Mouse (Mus musculus) adrenal gland, postnatal 36 days (tissue): Measurements from ENCODE around the gene Hemgn. TPM values are rescaled to one million over a fixed set of nuclear protein-coding genes. Genes with fewer than 3 reads are reported as not detected.
A peak's percentile ranks its signal among the peaks of the same experiment; 100 is the strongest.

Experiments
- DNase-seq, 2 experiments: peaks; one replicate each; pipeline ENCODE4 v3.0.0; 2021; ENCODE audit warnings: mixed read lengths in 1 of 2
- total RNA-seq, 2 experiments: library from RNA; stranded (reverse); gene quantifications; 2 replicates each; pipeline ENCODE4 v1.2.3; 2021

The Hemgn gene
- total RNA-seq, 2 experiments from 2014 or later = 0.17 TPM; not detected in 1

DNA sequence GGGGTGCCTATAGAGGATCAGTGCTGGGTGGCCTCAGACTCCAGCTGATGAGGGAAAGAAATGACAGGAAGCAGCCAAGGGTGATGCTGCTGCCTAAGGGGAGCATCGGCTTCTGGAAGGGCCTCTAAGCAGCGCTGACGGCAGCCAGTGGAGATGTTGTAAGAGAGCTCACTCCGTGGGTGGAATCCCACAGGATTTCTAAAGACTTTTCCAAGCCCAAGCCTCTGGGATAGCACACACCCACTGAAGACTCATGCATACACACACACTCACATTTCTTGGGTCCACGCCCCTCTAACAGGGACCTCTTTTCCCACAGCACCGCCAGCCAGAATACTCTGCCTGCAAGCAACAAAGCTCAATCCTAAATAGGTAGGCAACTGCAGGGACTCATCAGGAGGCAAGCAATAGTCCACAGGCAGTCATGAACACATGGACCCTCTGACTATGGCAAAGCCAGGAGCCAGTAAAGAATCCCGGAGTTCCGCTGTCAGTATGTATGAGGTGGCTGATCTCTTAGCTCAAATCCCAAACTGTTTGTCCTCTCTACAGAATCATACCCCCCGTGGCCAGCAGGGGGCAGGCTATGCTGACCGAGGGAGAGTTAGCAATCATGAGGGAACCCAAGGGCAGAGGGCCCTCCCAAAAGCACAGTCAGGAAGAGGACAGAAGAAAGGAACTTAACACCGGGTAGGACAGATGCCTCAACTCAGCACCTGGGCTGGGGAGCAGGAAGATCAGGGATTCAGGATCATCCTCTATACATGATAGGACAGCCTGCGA, 56.8 kb downstream of the Hemgn start:
- DNase-seq = peak; percentile 75 to 82

DNA sequence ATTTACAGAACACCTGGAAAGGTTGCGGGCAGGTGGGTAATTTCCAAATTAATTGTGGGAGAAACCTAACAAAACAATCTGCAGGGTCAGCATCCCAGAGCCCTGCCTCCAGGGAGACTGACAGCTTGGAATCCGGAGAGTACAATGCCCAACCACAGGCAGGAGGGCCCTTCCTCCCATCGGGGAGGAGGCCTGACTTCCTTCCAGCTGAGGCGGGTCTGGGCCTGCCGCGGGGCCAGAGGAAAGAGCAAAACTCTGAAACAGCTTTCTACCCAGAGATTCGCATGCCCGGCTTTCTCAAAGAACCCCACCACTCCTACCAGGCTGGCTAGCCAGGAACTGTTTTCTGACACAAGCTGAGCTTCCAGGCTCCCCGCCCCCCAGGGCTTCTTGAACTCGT, 60.3 kb downstream of the Hemgn start:
- DNase-seq = no peak

DNA sequence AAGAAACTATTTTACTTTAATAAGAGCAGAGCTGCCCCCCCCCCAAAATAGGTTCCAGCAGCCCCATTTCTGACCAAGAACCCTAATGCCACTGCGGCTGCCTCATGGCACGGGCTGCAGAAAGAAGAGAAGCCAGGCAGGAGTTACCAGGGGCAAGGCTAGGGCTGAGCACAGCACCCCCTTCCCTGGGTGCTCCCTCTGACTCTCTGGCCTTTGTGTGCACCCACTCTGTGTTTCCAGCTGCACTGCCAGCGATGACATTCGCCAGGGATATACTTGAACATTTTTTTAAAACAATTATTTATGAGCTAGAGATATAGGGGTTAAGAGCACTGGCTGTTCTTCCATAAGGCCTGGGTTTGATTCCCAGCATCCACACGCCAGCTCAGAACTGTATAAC, 63.8 kb downstream of the Hemgn start:
- DNase-seq = no peak

DNA sequence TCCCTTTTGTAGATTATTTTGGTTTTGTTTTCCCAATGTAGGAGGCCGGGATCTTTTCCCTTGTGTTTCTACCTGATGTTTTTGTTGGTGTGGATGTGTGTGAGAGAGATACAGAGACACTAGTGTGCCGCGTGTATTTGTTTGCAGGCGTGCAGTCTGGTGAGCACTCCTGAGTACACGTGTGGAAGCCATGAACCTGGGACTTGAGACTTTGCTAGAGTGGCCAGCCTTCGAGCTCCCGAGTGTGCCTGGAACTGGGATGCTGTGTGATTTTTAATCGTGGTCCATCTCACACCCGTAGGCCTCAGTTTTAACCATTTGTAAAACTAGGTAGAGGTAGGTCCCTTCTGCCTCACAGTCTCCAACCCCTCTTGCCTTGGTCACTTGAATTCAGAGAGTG, 64.4 kb downstream of the Hemgn start:
- no peak for DNase-seq

DNA sequence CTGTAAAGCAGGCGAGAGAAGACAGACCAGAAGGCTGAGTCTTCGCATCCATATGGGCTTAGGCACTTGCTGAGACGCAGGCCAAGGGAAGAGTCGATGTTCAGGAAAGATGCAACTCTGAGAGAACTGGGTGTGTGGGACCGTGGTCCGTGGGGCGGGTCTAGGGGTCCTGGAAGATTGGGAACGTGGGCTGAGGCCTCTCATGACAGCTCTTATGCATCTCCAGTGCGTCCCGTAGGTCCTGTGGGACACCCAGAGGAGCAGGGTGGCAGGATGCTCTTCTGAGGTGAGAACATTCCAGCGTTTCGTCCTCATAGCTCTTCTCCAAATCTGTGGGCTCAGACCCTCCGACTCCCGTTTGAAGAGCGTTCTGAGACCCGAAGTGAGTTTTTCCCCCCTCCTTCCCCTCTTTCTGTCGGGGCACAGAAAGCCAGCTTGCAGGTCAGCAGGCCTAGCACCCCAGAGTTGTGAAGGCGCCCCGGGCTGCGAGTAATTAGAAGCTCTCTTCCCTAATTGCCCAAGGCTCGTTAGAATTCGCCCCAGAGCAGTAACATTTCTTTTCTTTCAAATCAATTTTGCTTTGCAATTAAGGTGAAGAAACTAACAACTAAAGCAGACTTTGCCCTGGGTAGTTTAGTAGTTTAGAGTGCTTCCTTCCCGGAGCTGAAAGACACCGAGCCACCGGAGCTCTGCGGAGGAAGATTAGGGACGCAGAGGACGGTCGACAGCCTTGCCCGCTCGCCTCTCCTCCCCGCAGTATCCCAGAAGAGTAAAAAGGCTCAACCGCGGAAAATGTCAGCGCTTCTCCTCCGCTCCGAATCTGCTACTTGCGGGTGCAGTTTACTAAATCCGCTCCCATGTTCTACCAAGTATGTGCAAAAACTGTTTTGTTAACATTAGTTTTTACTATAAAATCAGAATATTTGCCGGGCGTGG, 65.5 kb downstream of the Hemgn start:
- DNase-seq = no peak

GRCm38 (mm10) chr4:46347141-46347540, 66.2 kb downstream of the Hemgn start:
- no peak for DNase-seq

- no peak for DNase-seq
Measured at GRCm38 (mm10) chr4:46346221-46346620, 67.1 kb downstream of the Hemgn start.

GRCm38 (mm10) chr4:46345773-46346100, 67.6 kb downstream of the Hemgn start:
- DNase-seq = no peak

DNA sequence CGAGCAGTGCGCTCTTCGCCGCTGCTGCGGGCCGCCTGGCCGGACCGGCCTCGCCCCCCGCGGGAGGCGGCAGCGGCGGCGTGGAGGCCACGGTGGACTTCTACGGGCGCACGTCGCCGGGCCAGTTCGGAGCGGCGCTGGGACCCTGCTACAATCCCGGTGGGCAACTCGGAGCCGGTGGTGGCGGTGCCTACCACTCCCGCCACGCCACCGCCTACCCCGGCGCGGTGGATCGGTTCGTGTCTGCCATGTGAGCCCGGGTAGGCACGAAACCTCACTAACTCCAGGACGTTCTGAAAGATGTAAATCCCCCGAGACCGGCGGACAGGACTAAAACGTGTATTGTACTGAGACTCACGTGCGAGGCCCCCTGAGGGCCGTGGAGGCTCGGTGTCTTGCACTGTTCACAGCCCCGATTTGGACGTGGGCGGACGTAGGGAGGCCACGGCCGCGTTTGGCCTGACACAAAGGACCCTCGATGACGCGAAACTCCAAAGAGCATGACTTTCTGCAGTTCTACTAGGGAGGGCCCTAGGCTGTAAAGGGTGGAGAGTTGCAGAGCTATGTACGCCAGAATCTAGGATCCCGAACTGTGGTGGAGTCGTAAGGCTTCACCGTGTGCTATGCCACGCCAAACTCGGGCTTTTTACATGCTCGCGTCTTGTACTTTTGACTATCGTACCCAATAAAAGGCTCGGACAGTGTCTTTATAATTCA, 68.1 kb downstream of the Hemgn start:
- DNase-seq = no peak

GRCm38 (mm10) chr4:46344288-46344687, 69.0 kb downstream of the Hemgn start:
- DNase-seq = peak in 1 of 2 experiments; percentile 43

Other genes with a start within 250 kb of the Hemgn start
- 10 to 100 TPM; 14.1 to 18.3 TPM for gene Xpa, start 217.2 kb downstream of the Hemgn start, total RNA-seq
- not detected for gene Foxe1, start 69.9 kb downstream of the Hemgn start, total RNA-seq
- gene Trmo, start 24.1 kb downstream of the Hemgn start, total RNA-seq = 1 to 10 TPM; 6.0 to 6.8 TPM
- gene Anp32b, start 37.4 kb upstream of the Hemgn start, total RNA-seq = 100 to 1,000 TPM; 128 to 134 TPM
- gene Nans, start 75.7 kb upstream of the Hemgn start, total RNA-seq = 10 to 100 TPM; 38.3 to 43.8 TPM
- 1 to 10 TPM; 3.6 to 5.2 TPM for gene Trim14, start 122.6 kb upstream of the Hemgn start, total RNA-seq
- 1 to 10 TPM; 2.5 to 3.1 TPM for gene Coro2a, start 188.7 kb upstream of the Hemgn start, total RNA-seq
- gene Tbc1d2, start 236.7 kb upstream of the Hemgn start, total RNA-seq = 1 to 10 TPM; 2.4 to 2.7 TPM